Mouse (Mus musculus) midbrain, embryonic 11.5 days (tissue): ENCODE measurements around the gene Retreg2. TPM values are rescaled to one million over a fixed set of nuclear protein-coding genes. Genes with fewer than 3 reads are reported as not detected.

Experiments
- ATAC-seq: fragments of 200-750 bp; cut with Nextera tagmentation; 2 replicates; pipeline ENCODE4 v1.8.0; 2017; ENCODE audit warnings: moderate TSS enrichment, moderate library complexity; ENCODE audit not compliant: low FRiP score
- DNase-seq: peaks from one replicate; pipeline ENCODE4 v3.0.0; 2015; ENCODE audit warnings: low spot score; ENCODE audit errors: missing footprints
- H3K27ac ChIP-seq: fragments of 300-500 bp; sonication (generic); 2 replicates; pipeline ENCODE4 v1.5.1; 2014; ENCODE audit warnings: low read depth, low read length
- H3K27me3 ChIP-seq: fragments of 300-500 bp; sonication (generic); 2 replicates; pipeline ENCODE4 v1.6.1; 2014; ENCODE audit warnings: mild to moderate bottlenecking, low read length, moderate library complexity, mixed read lengths; ENCODE audit not compliant: control insufficient read depth, insufficient read depth
- H3K36me3 ChIP-seq: fragments of 300-500 bp; sonication (generic); 2 replicates; pipeline ENCODE4 v1.6.1; 2014; ENCODE audit warnings: mild to moderate bottlenecking, low read length, moderate library complexity, mixed read lengths; ENCODE audit not compliant: control insufficient read depth, insufficient read depth
- H3K4me1 ChIP-seq: fragments of 300-500 bp; sonication (generic); 2 replicates; pipeline ENCODE4 v1.6.1; 2014; ENCODE audit warnings: low read length; ENCODE audit not compliant: control insufficient read depth, insufficient read depth
- H3K4me2 ChIP-seq: fragments of 300-500 bp; sonication (generic); 2 replicates; pipeline ENCODE4 v1.6.1; 2014; ENCODE audit warnings: mild to moderate bottlenecking, moderate library complexity
- H3K4me3 ChIP-seq: fragments of 300-500 bp; sonication (generic); 2 replicates; pipeline ENCODE4 v1.5.1; 2014; ENCODE audit warnings: low read depth, low read length
- H3K9ac ChIP-seq: fragments of 300-500 bp; sonication (generic); 2 replicates; pipeline ENCODE4 v1.6.1; 2014; ENCODE audit warnings: low read length
- H3K9me3 ChIP-seq: fragments of 300-500 bp; sonication (generic); 2 replicates; pipeline ENCODE4 v1.6.1; 2016; ENCODE audit warnings: low read length; ENCODE audit not compliant: control insufficient read depth
- WGBS: fragments of 180-500 bp; shearing (Covaris S2); extraction: QIAGEN DNeasy Blood & Tissue Kit; methylation state at CpG from one replicate; pipeline ENCODE4 v1.1.7; 2014; 5-methylcytosine and 5-hydroxymethylcytosine counted together
- polyA plus RNA-seq: library from polyadenylated mRNA; unstranded; fragments of >200 nt; fragmentation: Nextera tagmentation; extraction: Ambion mirVana; gene quantifications from 2 replicates; pipeline ENCODE4 v1.2.1, GENCODE M21; 2014

Gene Retreg2
- polyA plus RNA-seq, 1 experiment from 2014 or later, result 55.1 TPM

- no peaks in the 10 kb centered on the region for H3K9me3 ChIP-seq
- H3K27ac ChIP-seq, result no peak overlapping the region
- no peak for DNase-seq
- H3K4me1 ChIP-seq, result peaks cover 10% of the 10 kb centered on the region
- H3K9ac ChIP-seq, result no peak overlapping the region
- H3K4me3 ChIP-seq, result no peak overlapping the region
- WGBS, result 91% methylated on average over 2 of the region's 2 CpGs
- H3K36me3 ChIP-seq, result peaks cover 4% of the 10 kb centered on the region
- no peak for ATAC-seq
- no peaks in the 10 kb centered on the region for H3K27me3 ChIP-seq
- H3K4me2 ChIP-seq, result no peak overlapping the region
These were observed 4.1 kb upstream of the Retreg2 start for GRCm38 (mm10) chr1:75138448-75138847.

- Histone ChIP-seq H3K27ac (no peak overlapping the region), H3K4me3 (peak overlapping the region; percentile 86), H3K4me2 (peak overlapping the region; percentile 97), H3K9me3 (no peaks in the 10 kb centered on the region), H3K27me3 (no peaks in the 10 kb centered on the region), H3K4me1 (peaks cover 16% of the 10 kb centered on the region), H3K9ac (peak overlapping the region; percentile 95), H3K36me3 (peaks cover 13% of the 10 kb centered on the region)
- WGBS, result 67% methylated on average over 4 of the region's 4 CpGs
- DNase-seq, result no peak
- no peak for ATAC-seq
These were observed 1.9 kb upstream of the Retreg2 start for GRCm38 (mm10) chr1:75140601-75141190.

- Histone ChIP-seq H3K4me1 (peaks cover 16% of the 10 kb centered on the region), H3K4me3 (peak overlapping the region; percentile 86), H3K9me3 (no peaks in the 10 kb centered on the region), H3K27ac (peak overlapping the region; percentile 54), H3K9ac (peak overlapping the region; percentile 95), H3K36me3 (peaks cover 15% of the 10 kb centered on the region), H3K27me3 (no peaks in the 10 kb centered on the region), H3K4me2 (peak overlapping the region; percentile 97)
- under 1% methylated on average over 53 of the region's 53 CpGs for WGBS
- DNase-seq (peak; percentile 93), ATAC-seq (peak; percentile 15; the same call in 1 of the 2 replicates)
These were observed 940 bp upstream of the Retreg2 start for GRCm38 (mm10) chr1:75141486-75142190.

- DNase-seq, result no peak
- peaks cover 17% of the 10 kb centered on the region for H3K36me3 ChIP-seq
- ATAC-seq, result no peak
- WGBS, result 100% methylated on average over 3 of the region's 3 CpGs
- H3K27ac ChIP-seq, result no peak overlapping the region
- H3K4me1 ChIP-seq, result peaks cover 15% of the 10 kb centered on the region
- no peaks in the 10 kb centered on the region for H3K9me3 ChIP-seq
- H3K4me2 ChIP-seq, result no peak overlapping the region
- H3K4me3 ChIP-seq, result no peak overlapping the region
- no peak overlapping the region for H3K9ac ChIP-seq
- H3K27me3 ChIP-seq, result no peaks in the 10 kb centered on the region
These were observed 3.0 kb downstream of the Retreg2 start for GRCm38 (mm10) chr1:75145589-75145988.

GRCm38 (mm10) chr1:75147411-75148135 lies 5.0 kb downstream of the Retreg2 start:
- WGBS, result 82% methylated on average over 7 of the region's 7 CpGs
- Histone ChIP-seq H3K4me1 (peaks cover 6% of the 10 kb centered on the region; the same call in 1 of the 2 replicates), H3K9ac (no peak overlapping the region), H3K27ac (no peak overlapping the region), H3K4me3 (no peak overlapping the region), H3K36me3 (peaks cover 17% of the 10 kb centered on the region), H3K4me2 (no peak overlapping the region), H3K27me3 (no peaks in the 10 kb centered on the region), H3K9me3 (no peaks in the 10 kb centered on the region)
- no peak for ATAC-seq
- DNase-seq, result no peak

GRCm38 (mm10) chr1:75148727-75149126 lies 6.1 kb downstream of the Retreg2 start:
- ATAC-seq (no peak), DNase-seq (no peak)
- no peak overlapping the region for H3K4me2 ChIP-seq
- H3K9ac ChIP-seq, result no peak overlapping the region
- H3K36me3 ChIP-seq, result peaks cover 17% of the 10 kb centered on the region
- WGBS, result 94% methylated on average over 4 of the region's 4 CpGs
- H3K27me3 ChIP-seq, result no peaks in the 10 kb centered on the region
- H3K27ac ChIP-seq, result no peak overlapping the region
- no peaks in the 10 kb centered on the region for H3K9me3 ChIP-seq
- no peak overlapping the region for H3K4me3 ChIP-seq
- H3K4me1 ChIP-seq, result peaks cover 4% of the 10 kb centered on the region; the same call in 1 of the 2 replicates

GRCm38 (mm10) chr1:75155837-75156236 lies 13.3 kb downstream of the Retreg2 start:
- H3K4me2 ChIP-seq, result no peak overlapping the region
- ATAC-seq (no peak), DNase-seq (no peak)
- no peaks in the 10 kb centered on the region for H3K9me3 ChIP-seq
- H3K4me3 ChIP-seq, result no peak overlapping the region
- no peaks in the 10 kb centered on the region for H3K36me3 ChIP-seq
- no peak overlapping the region for H3K9ac ChIP-seq
- H3K27me3 ChIP-seq, result no peaks in the 10 kb centered on the region
- H3K4me1 ChIP-seq, result no peaks in the 10 kb centered on the region
- no peak overlapping the region for H3K27ac ChIP-seq
- WGBS, result 75% methylated on average over 3 of the region's 3 CpGs

- no peak for DNase-seq
These were observed 16.4 kb downstream of the Retreg2 start for GRCm38 (mm10) chr1:75158990-75159389.

More at GRCm38 (mm10) chr1:75158990-75159389, 16.4 kb downstream of the Retreg2 start:
- no peak for ATAC-seq
- no peaks in the 10 kb centered on the region for H3K9me3 ChIP-seq
- no peak overlapping the region for H3K4me2 ChIP-seq
- no peak overlapping the region for H3K9ac ChIP-seq
- H3K27ac ChIP-seq, result no peak overlapping the region
- no peaks in the 10 kb centered on the region for H3K36me3 ChIP-seq
- H3K4me3 ChIP-seq, result no peak overlapping the region
- H3K4me1 ChIP-seq, result no peaks in the 10 kb centered on the region
- H3K27me3 ChIP-seq, result no peaks in the 10 kb centered on the region
